30 mouse cellular contexts compared by ENCODE assay signal in genomic region chr2:160906101-160906500, GRCm38 (mm10). TPM values are rescaled to one million over a fixed set of nuclear protein-coding genes. Genes with fewer than 3 reads are reported as not detected.
DNase-seq lines count a peak whose midpoint lies in the region; ATAC-seq and TF ChIP-seq lines count a peak whose summit lies in the region.
"Had no signal": no experiment of that assay in that cellular context is flagged by ENCODE, and none has a peak within 500 bp of the region (broad histone marks: within the 10 kb centered on the region; RNA-seq: fewer than 3 reads in every experiment).

No protein-coding gene starts in this region.

- H3K36me3 ChIP-seq in hindbrain, postnatal 0 days (ENCODE audit: insufficient read depth, low read length): no peaks in the 10 kb centered on the region
- H3K36me3 ChIP-seq in hindbrain, embryonic 16.5 days (ENCODE audit: control insufficient read depth, insufficient read depth, low read length): no peaks in the 10 kb centered on the region
- H3K36me3 ChIP-seq: G1E; heart, embryonic 10.5 days; heart, embryonic 15.5 days; midbrain, embryonic 15.5 days; neural tube, embryonic 13.5 days had no signal

- H3K9me3 ChIP-seq in hindbrain, postnatal 0 days (ENCODE audit: low read length): no peaks in the 10 kb centered on the region
- H3K9me3 ChIP-seq in hindbrain, embryonic 16.5 days (ENCODE audit: control insufficient read depth, low read length): no peaks in the 10 kb centered on the region
- H3K9me3 ChIP-seq: embryonic facial prominence, embryonic 10.5 days; embryonic facial prominence, embryonic 15.5 days; forebrain, embryonic 13.5 days; G1E; heart, embryonic 10.5 days; heart, embryonic 15.5 days; limb, embryonic 13.5 days; midbrain, embryonic 15.5 days; neural tube, embryonic 13.5 days; stomach, embryonic 15.5 days had no signal

- no peak overlapping the region for H3K27ac ChIP-seq in hindbrain, postnatal 0 days
- H3K27ac ChIP-seq in hindbrain, embryonic 16.5 days (ENCODE audit: low read depth, low read length): no peak overlapping the region
- H3K27ac ChIP-seq: embryonic facial prominence, embryonic 10.5 days; embryonic facial prominence, embryonic 15.5 days; forebrain, embryonic 13.5 days; heart, embryonic 10.5 days; heart, embryonic 15.5 days; limb, embryonic 13.5 days; macrophage; midbrain, embryonic 15.5 days; neural tube, embryonic 13.5 days; stomach, embryonic 15.5 days had no signal

- no peak overlapping the region for H3K9ac ChIP-seq in hindbrain, postnatal 0 days (replicated peaks; ENCODE audit: low read length)
- H3K9ac ChIP-seq in hindbrain, embryonic 16.5 days (ENCODE audit: low read depth, low read length): no peak overlapping the region
- H3K9ac ChIP-seq: embryonic facial prominence, embryonic 15.5 days; forebrain, embryonic 13.5 days; heart, embryonic 15.5 days; limb, embryonic 13.5 days; midbrain, embryonic 15.5 days; neural tube, embryonic 13.5 days; stomach, embryonic 15.5 days had no signal

- H3K4me3 ChIP-seq in hindbrain, postnatal 0 days (ENCODE audit: low read length): no peak overlapping the region
- no peak overlapping the region for H3K4me3 ChIP-seq in hindbrain, embryonic 16.5 days (ENCODE audit: low read length)
- H3K4me3 ChIP-seq: embryonic facial prominence, embryonic 10.5 days; embryonic facial prominence, embryonic 15.5 days; forebrain, embryonic 13.5 days; heart, embryonic 10.5 days; heart, embryonic 15.5 days; limb, embryonic 13.5 days; midbrain, embryonic 15.5 days; myocyte; neural tube, embryonic 13.5 days; stomach, embryonic 15.5 days had no signal

- H3K27me3 ChIP-seq in hindbrain, postnatal 0 days (ENCODE audit: insufficient read depth, low read length): peaks cover 10% of the 10 kb centered on the region; the same call in 1 of the 2 replicates
- H3K27me3 ChIP-seq in hindbrain, embryonic 16.5 days (replicated peaks; ENCODE audit: control insufficient read depth, insufficient read depth, low read length): peaks cover 17% of the 10 kb centered on the region

- no peak for TF ChIP-seq CTCF in hindbrain, postnatal 0 days (IDR thresholded peaks at IDR 0.05; ENCODE audit: low read depth)

- H3K4me1 ChIP-seq in hindbrain, postnatal 0 days (ENCODE audit: insufficient read depth, low read length): no peaks in the 10 kb centered on the region
- no peaks in the 10 kb centered on the region for H3K4me1 ChIP-seq in hindbrain, embryonic 16.5 days (ENCODE audit: control insufficient read depth, insufficient read depth, low read depth, low read length)
- H3K4me1 ChIP-seq: midbrain, embryonic 15.5 days; neural tube, embryonic 13.5 days had no signal

- no peak overlapping the region for H3K4me2 ChIP-seq in hindbrain, postnatal 0 days (ENCODE audit: low read depth, low read length)
- H3K4me2 ChIP-seq in hindbrain, embryonic 16.5 days (ENCODE audit: low read length): no peak overlapping the region
- H3K4me2 ChIP-seq: embryonic facial prominence, embryonic 15.5 days; forebrain, embryonic 13.5 days; heart, embryonic 15.5 days; limb, embryonic 13.5 days; liver, embryonic 11.5 days; midbrain, embryonic 15.5 days; neural tube, embryonic 13.5 days; stomach, embryonic 15.5 days had no signal

- 70% methylated on average over 5 of the region's 5 CpGs for WGBS in hindbrain, postnatal 0 days
- 69% methylated on average over 5 of the region's 5 CpGs for WGBS in hindbrain, embryonic 16.5 days

- DNase-seq in hindbrain, postnatal 0 days (ENCODE audit: low spot score): peak; percentile 36
- peak; percentile 80 for DNase-seq in cerebellum, adult 11 months
- peak; percentile 91 for DNase-seq in cerebellum, adult 9-10 months
- peak; percentile 77 to 82 for DNase-seq in cerebellum, postnatal 36 days
- no peak for DNase-seq in kidney, postnatal 4 days
- DNase-seq in frontal cortex, postnatal 36 days (ENCODE audit: low spot score in 2 of 2): no peak
- no peak for DNase-seq in adrenal gland, adult (ENCODE audit: inconsistent age in 2 of 2, low spot score in 1 of 2)
- DNase-seq: adrenal gland, postnatal 14 days; gastrocnemius, postnatal 14 days; kidney, adult 8-10 months; kidney, postnatal 14 days; right cerebral cortex, postnatal 25 days; thymus, postnatal 14 days had no signal

- 0 out of 2 replicates have a peak, but pooled peaks have one; percentile 35 for ATAC-seq in hindbrain, postnatal 0 days
- no peak for ATAC-seq in hindbrain, embryonic 16.5 days
- ATAC-seq: forebrain, embryonic 13.5 days; intestine, embryonic 16.5 days; midbrain, embryonic 15.5 days had no signal

RNA-seq across cellular contexts. Expression of gene Emilin3, which starts 6.0 kb away (rescaled TPM):
- 2.0 and 3.1 TPM in 2 replicates for total RNA-seq in hindbrain, postnatal 0 days (2014; rRNA removed)
- 0.39 and 0.54 TPM in 2 replicates for polyA plus RNA-seq in hindbrain, postnatal 0 days (2015; fragmentation: Nextera tagmentation; extraction: Ambion mirVana)
- 0.70 and 1.3 TPM in 2 replicates for polyA plus RNA-seq in hindbrain, embryonic 16.5 days (2015; fragmentation: Nextera tagmentation; extraction: Ambion mirVana)
- total RNA-seq: granulocyte monocyte progenitor cell, adult 5-6 weeks; megakaryocyte-erythroid progenitor cell, adult 5-6 weeks had no signal
- polyA plus RNA-seq: G1E, macrophage, myocyte had no signal

RNA-seq across cellular contexts. Expression of gene Lpin3, which starts 25.6 kb away (rescaled TPM):
- 1.4 and 1.9 TPM in 2 replicates for total RNA-seq in hindbrain, postnatal 0 days (2014; rRNA removed)
- 0.60 and 0.79 TPM in 2 replicates for polyA plus RNA-seq in hindbrain, postnatal 0 days (2015; fragmentation: Nextera tagmentation; extraction: Ambion mirVana)
- 0.43 and 0.66 TPM in 2 replicates for polyA plus RNA-seq in hindbrain, embryonic 16.5 days (2015; fragmentation: Nextera tagmentation; extraction: Ambion mirVana)
- total RNA-seq: granulocyte monocyte progenitor cell, adult 5-6 weeks; megakaryocyte-erythroid progenitor cell, adult 5-6 weeks had no signal
- polyA plus RNA-seq: macrophage had no signal

RNA-seq across cellular contexts. Expression of gene Zhx3, which starts 33.3 kb away (rescaled TPM):
- 42.5 and 53.0 TPM in 2 replicates for total RNA-seq in hindbrain, postnatal 0 days (2014; rRNA removed)
- 17.2 and 18.9 TPM in 2 replicates for polyA plus RNA-seq in hindbrain, postnatal 0 days (2015; fragmentation: Nextera tagmentation; extraction: Ambion mirVana)
- 19.9 and 21.0 TPM in 2 replicates for polyA plus RNA-seq in hindbrain, embryonic 16.5 days (2015; fragmentation: Nextera tagmentation; extraction: Ambion mirVana)

Comparison
In these comparisons a context has a peak if more than half of its experiments do, and no peak if none do; other contexts are left out.
1. DNase-seq: peak in hindbrain, postnatal 0 days (single experiment), cerebellum, adult 11 months (single experiment), cerebellum, adult 9-10 months (single experiment) and cerebellum, postnatal 36 days (2 of 2); none in kidney, postnatal 4 days (0 of 2), frontal cortex, postnatal 36 days (0 of 2) and adrenal gland, adult (0 of 2).